Mouse (Mus musculus): Measurements from ENCODE around the gene Amn.

DNA sequence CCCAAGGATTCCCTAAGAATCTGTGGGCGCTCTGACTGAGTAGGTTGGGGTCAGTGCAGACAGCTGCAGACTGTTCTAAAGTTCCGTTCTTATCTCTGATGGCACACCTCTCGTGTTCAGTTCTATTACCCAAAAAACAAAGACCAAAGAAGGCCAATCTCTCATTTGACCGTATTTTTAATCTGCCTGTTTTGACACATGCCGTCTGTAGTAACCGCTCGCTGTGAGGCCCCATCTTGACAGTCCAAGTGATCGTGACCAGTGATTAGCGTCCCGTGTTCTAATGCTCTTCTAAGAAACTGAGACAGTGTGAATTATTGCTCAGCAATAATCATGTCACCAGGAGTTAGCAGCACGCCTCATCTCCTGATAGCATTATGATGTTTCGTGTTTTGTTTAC, 4.3 kb upstream of the Amn start:
- TF ChIP-seq CHD2 (IDR thresholded peaks at IDR 0.05; ENCODE audit: low read length): no peak
- TF ChIP-seq NRF1 (IDR thresholded peaks at IDR 0.05; ENCODE audit: insufficient read depth, low read depth, low read length, poor library complexity, severe bottlenecking): no peak
- no peak for TF ChIP-seq CTCF (IDR thresholded peaks at IDR 0.05 in 2 of 3, conservative IDR thresholded peaks at IDR 0.05 in 1 of 3; ENCODE audit: control insufficient read depth in 1 of 3, insufficient read depth in 1 of 3, low read depth in 2 of 3, low read length in 3 of 3, poor library complexity in 1 of 3, severe bottlenecking in 1 of 3)
- no peak for TF ChIP-seq RAD21 (IDR thresholded peaks at IDR 0.05; ENCODE audit: low read depth, low read length)
- TF ChIP-seq TAL1 (IDR thresholded peaks at IDR 0.05; ENCODE audit: low read length): no peak
- TF ChIP-seq TCF12 (IDR thresholded peaks at IDR 0.05; ENCODE audit: low read depth, low read length): no peak
- TF ChIP-seq ETS1 (IDR thresholded peaks at IDR 0.05; ENCODE audit: low read depth, low read length): no peak
- no peak for TF ChIP-seq EP300 (IDR thresholded peaks at IDR 0.05; ENCODE audit: low read depth in 1 of 2, low read length in 2 of 2)
- TF ChIP-seq POLR2A (IDR thresholded peaks at IDR 0.05; ENCODE audit: control insufficient read depth in 1 of 2, insufficient read depth in 1 of 2, low read depth in 1 of 2, low read length in 2 of 2, poor library complexity in 1 of 2): no peak
- TF ChIP-seq USF1 (IDR thresholded peaks at IDR 0.05; ENCODE audit: low read depth, low read length): no peak

All from MEL (cell line).